Mouse (Mus musculus) olfactory bulb, adult 2 months (tissue): ENCODE results near the gene Adam23.

Experiments
- CTCF ChIP-seq: fragments of 200-500 bp; IDR thresholded peaks from 2 replicates; pipeline ENCODE4 v1.5.1; 2012; ENCODE audit warnings: low read depth, mild to moderate bottlenecking, low read length, moderate library complexity; ENCODE audit not compliant: insufficient read depth
- POLR2A ChIP-seq: fragments of 200-500 bp; IDR thresholded peaks from 2 replicates; pipeline ENCODE4 v1.6.1; 2012; ENCODE audit warnings: mild to moderate bottlenecking, low read depth, low read length, moderate library complexity; ENCODE audit not compliant: insufficient read depth

GRCm38 (mm10) chr1:63579153-63579552 is 133.5 kb downstream of the Adam23 start:
- no peak for TF ChIP-seq CTCF
- no peak for TF ChIP-seq POLR2A
